Mouse (Mus musculus) cerebellum, adult 2 months (tissue): ENCODE measurements at regions not wholly inside any gene's neighbourhood (a gene's known extent, or its start where the extent isn't known, plus 50 kb on each side); places are given as distances from the start of the nearest gene placed in this dataset.

Source experiments
- DNase-seq, 2 experiments: peaks; one replicate each; pipeline ENCODE4 v3.0.0; 2021
- H3K27ac ChIP-seq: fragments of 200-500 bp; 2 replicates; pipeline ENCODE4 v1.5.1; 2012; ENCODE audit warnings: low read length, control low read depth, inconsistent platforms; ENCODE audit not compliant: insufficient read depth
- H3K27me3 ChIP-seq: fragments of 200-500 bp; 2 replicates; pipeline ENCODE4 v1.6.1; 2012; ENCODE audit warnings: inconsistent platforms, mild to moderate bottlenecking, low read length, moderate library complexity; ENCODE audit not compliant: control insufficient read depth, insufficient read depth
- H3K4me1 ChIP-seq: fragments of 200-500 bp; 2 replicates; pipeline ENCODE4 v1.6.1; 2011; ENCODE audit warnings: low read length; ENCODE audit not compliant: control insufficient read depth, insufficient read depth
- H3K4me3 ChIP-seq: fragments of 200-500 bp; replicated peaks from 2 replicates; pipeline ENCODE3; 2011; ENCODE audit warnings: mild to moderate bottlenecking, low read depth, low read length, control low read depth; ENCODE audit not compliant: insufficient read depth
- CTCF ChIP-seq: fragments of 200-500 bp; IDR thresholded peaks from 2 replicates; pipeline ENCODE4 v1.5.1; 2011; ENCODE audit warnings: low read depth, mild to moderate bottlenecking, control low read depth, low read length, moderate library complexity, borderline replicate concordance; ENCODE audit not compliant: insufficient read depth
- POLR2A ChIP-seq: fragments of 200-500 bp; IDR thresholded peaks from 2 replicates; pipeline ENCODE4 v1.6.1; 2011; ENCODE audit warnings: low read length, control low read depth, borderline replicate concordance; ENCODE audit not compliant: insufficient read depth
- WGBS: fragments of 180-500 bp; shearing (Covaris S2); methylation state at CpG from one replicate; pipeline ENCODE4 v1.1.7; 2018; 5-methylcytosine and 5-hydroxymethylcytosine counted together

DNA sequence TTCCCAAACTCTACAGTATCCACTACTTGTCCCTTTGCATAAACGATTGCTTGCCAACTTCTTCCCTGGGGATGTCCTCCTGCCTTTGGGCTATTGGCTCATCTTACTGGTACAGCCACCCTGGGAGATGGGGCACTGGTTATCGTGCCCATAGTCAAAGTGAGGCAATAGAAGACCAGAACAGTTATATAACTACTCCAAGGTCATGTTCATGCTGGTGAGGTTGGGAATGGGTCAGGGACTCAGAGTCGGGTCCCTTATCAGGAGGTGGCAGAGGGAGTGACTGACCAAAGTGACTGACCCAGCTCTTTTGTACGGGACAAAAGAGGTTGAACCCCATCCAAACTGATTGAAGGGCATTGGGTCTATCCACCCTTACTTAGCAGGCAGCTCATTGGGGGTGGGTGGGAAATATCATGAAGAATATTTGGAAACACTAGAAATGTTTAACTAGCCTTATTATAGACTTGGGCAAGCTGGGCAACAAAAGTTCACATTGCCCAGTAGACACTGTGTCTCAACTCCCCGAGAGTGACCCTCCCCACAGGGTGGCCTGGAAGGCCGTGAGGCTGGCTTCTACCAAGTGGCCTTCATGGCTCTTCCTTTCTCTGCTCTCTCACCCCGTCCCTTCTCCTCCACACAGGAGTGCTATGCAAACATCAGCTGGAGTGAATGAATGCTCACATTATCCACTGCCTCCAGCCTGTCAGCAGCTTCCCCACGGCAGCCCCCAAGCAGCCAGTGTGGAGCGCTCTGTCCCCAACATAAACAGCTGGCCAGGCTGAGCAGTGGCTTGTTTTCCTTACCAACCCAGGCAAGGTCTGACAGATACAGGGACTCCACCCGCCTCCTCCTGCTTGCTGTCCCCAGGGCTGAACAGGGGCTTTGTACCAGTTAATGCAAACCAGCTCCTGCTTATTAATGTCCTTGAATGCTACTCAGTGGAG, 553.8 kb upstream of the Gm19410 start:
- no peaks in the 10 kb centered on the region for H3K27me3 ChIP-seq
- 66% methylated on average over 10 of the region's 10 CpGs for WGBS
- TF ChIP-seq POLR2A (no peak), CTCF (no peak)
- H3K4me1 ChIP-seq = no peaks in the 10 kb centered on the region
- no peak for DNase-seq
- no peak overlapping the region for H3K4me3 ChIP-seq
- H3K27ac ChIP-seq = no peak overlapping the region

DNA sequence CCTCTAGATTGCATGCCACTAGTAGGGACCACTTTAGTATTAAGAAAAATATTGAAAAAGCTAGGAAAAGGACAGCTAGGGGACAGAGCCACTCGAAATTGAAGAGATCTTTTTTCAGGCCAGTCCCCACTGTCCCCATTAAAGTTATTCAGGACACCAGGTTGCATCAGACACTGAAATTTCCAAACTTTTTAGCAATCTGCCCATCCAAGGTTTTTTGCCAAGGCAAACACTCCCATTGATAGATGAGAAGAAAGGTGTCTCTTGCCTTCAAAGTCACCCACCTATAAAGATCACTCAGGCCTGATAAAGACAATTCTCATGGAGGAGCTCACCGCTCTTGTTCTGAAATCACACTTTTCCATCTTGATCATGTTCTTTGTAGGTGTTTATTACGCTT, 552.1 kb upstream of the Gm19410 start:
- TF ChIP-seq POLR2A (no peak), CTCF (no peak)
- no peaks in the 10 kb centered on the region for H3K27me3 ChIP-seq
- no peak overlapping the region for H3K4me3 ChIP-seq
- DNase-seq = no peak
- no peaks in the 10 kb centered on the region for H3K4me1 ChIP-seq
- 63% methylated on average over 3 of the region's 3 CpGs for WGBS
- no peak overlapping the region for H3K27ac ChIP-seq

DNA sequence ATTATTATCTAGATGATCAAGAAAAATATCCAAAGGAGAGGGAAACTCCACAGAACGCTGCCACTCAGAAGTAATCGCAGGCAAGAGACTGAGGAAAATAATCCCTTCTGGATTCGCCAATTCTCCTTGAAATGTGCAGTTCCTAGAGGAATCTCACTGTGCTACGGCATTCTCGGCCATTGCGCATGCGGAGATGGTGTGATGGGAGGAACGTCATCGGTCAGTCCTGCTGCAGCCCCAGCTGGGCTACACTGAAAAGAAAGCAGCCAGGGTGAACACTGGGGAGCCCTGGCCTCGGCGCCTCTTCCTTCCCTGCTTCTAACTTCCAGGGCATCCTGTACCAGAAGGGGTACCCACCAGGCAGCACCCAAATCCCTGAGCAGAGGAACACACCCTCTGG, 548.0 kb upstream of the Gm19410 start:
- DNase-seq = no peak

DNA sequence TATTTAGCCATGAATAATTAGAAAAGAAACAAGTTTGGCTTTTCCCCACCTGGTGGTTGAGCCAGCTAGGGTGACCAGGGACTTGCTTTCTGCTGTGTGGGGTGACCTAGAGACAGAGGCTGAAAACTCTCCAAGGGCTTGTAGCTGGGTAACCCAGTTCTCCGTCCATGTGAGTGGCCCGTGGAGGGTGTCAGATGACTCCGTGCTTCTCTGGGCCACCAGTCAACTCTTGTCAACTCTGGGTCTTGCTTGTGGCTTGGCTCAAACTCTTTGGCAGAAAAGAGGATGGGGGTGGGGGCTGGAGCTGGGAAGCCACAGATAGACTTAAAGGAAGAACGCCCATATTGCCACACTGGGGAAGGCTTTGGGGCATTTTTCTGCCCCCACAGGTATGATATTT, 547.3 kb upstream of the Gm19410 start:
- Histone ChIP-seq H3K4me1 (no peaks in the 10 kb centered on the region), H3K27ac (no peak overlapping the region), H3K4me3 (no peak overlapping the region), H3K27me3 (no peaks in the 10 kb centered on the region)
- TF ChIP-seq CTCF = no peak
- TF ChIP-seq POLR2A = no peak
- peak in 1 of 2 experiments; percentile 21 for DNase-seq
- 25% methylated on average over 4 of the region's 4 CpGs for WGBS

More for the DNA sequence above, 548.0 kb upstream of the Gm19410 start:
- Histone ChIP-seq H3K4me3 (no peak overlapping the region), H3K4me1 (no peaks in the 10 kb centered on the region), H3K27ac (no peak overlapping the region), H3K27me3 (no peaks in the 10 kb centered on the region)
- WGBS = 79% methylated on average over 11 of the region's 11 CpGs
- TF ChIP-seq CTCF = no peak
- no peak for TF ChIP-seq POLR2A

DNA sequence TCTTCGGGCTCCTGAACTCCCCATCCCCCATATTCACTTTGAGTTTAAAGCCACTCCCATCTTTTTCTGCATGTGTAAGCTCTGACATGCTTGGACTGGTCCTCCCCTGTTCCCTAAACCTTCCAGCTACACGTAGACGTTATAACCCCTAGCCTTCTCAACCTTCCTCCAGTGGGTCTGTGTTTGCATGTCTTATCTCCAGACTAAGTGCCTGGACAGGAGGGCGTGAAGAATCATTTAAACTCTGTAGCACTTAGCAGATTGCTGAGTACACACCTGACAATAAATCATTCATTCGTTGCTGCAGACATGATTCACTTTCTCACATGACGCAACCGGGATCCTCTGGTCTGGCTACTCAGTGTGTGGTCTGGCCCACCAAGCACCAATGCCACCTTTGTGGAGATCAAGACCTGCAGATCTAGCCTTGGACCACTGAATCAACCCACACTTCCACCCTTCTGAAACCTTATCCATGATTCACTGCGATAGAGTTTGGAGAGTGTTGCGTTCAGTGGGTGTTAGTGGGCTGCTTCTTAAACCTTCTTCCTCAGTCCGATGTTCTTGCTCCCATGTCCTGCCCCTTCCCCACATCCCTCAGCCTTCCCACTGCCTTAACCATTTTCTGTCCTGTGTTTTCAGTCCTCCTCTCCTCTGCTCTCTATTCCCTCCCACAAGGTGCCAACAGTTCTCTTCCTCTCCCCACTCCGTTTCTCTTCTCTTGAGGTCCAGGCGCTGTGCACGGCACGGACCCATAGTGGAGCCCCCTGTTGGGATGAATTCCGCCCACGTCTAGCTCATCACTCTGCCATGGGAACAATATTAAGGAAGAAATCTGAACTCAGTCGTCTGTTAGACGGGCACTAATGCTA, 541.3 kb upstream of the Gm19410 start:
- no peak overlapping the region for H3K27ac ChIP-seq
- no peak for DNase-seq
- H3K4me3 ChIP-seq = no peak overlapping the region
- H3K27me3 ChIP-seq = no peaks in the 10 kb centered on the region
- TF ChIP-seq CTCF (no peak), POLR2A (no peak)
- WGBS = 80% methylated on average over 18 of the region's 18 CpGs
- H3K4me1 ChIP-seq = no peaks in the 10 kb centered on the region

DNA sequence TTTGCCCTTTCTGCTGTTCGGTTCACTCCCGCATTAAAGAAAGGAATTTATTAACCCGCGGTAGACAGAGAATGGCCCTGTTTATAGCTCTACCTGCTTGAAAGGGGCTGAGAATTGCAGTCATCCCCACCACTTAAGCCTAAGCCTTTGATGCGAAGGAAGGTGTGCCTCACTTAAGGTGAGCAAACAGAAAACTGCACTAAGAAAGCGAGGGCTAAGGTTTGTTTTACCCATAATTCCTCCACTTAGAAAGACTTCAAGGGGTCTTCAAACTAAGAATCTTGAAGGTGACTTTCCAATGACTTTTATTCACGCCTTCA, 540.7 kb upstream of the Gm19410 start:
- no peaks in the 10 kb centered on the region for H3K27me3 ChIP-seq
- H3K4me3 ChIP-seq = no peak overlapping the region
- 86% methylated on average over 7 of the region's 7 CpGs for WGBS
- H3K4me1 ChIP-seq = no peaks in the 10 kb centered on the region
- DNase-seq = no peak
- H3K27ac ChIP-seq = no peak overlapping the region
- no peak for TF ChIP-seq CTCF
- TF ChIP-seq POLR2A = no peak

DNA sequence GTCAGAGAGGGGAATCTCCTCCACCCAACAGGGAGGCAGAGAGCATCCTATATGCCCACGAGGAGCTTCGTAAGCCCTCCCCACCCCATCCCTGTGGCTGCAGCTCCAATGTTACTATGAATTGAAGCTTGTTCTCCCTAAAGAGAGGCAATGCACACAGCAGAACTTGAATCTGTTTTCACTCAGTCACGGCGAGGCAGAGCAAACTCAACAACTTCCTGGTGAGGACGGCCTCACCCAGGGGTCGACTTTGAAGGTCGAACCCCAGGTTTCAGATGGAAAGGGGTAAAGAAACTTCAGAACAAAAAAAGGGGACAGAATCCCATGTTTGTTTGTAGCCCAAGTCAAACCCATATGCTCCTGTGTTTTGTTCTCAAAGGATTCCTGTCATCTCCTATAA, 538.5 kb upstream of the Gm19410 start:
- no peak for DNase-seq

More for the DNA sequence above, 538.5 kb upstream of the Gm19410 start:
- H3K27me3 ChIP-seq = no peaks in the 10 kb centered on the region
- TF ChIP-seq POLR2A (no peak), CTCF (no peak)
- 84% methylated on average over 7 of the region's 7 CpGs for WGBS
- H3K4me3 ChIP-seq = no peak overlapping the region
- H3K27ac ChIP-seq = no peak overlapping the region
- H3K4me1 ChIP-seq = no peaks in the 10 kb centered on the region
